Mouse (Mus musculus): Measurements from ENCODE around the gene Rgs5. TPM values are rescaled to one million over a fixed set of nuclear protein-coding genes. Genes with fewer than 3 reads are reported as not detected.

The Rgs5 gene
- polyA plus RNA-seq, 1 experiment from 2014 or later: 15.4 TPM

DNA sequence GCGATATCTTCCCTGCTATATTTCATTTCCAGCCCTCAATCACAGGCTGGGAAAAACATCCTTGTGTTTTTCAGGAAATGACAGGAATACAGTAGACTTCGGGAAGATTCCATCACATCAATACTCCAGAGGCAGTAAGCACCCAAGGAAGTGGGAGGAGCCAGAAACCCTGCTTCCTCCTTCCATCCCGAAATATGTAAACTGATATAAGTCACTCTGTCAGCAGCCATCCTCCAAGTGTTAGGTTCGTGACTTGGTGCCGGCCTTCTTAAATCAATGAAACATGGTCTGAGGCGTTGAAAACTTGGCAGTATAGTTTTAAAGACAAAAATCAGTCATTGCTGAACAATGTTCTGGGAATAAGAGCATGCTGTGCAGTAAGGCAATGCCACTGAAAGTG lies 80.8 kb downstream of the Rgs5 start:
- Histone ChIP-seq H3K4me1 (replicated peaks) (no peaks in the 10 kb centered on the region), H3K9ac (no peak overlapping the region), H3K27me3 (no peaks in the 10 kb centered on the region), H3K36me3 (no peaks in the 10 kb centered on the region), H3K4me3 (no peak overlapping the region), H3K4me2 (no peak overlapping the region), H3K27ac (replicated peaks) (no peak overlapping the region), H3K9me3 (no peaks in the 10 kb centered on the region)
- ATAC-seq (ENCODE audit: low FRiP score, low read depth): no peak
- 86% methylated on average over 6 of the region's 6 CpGs for WGBS

DNA sequence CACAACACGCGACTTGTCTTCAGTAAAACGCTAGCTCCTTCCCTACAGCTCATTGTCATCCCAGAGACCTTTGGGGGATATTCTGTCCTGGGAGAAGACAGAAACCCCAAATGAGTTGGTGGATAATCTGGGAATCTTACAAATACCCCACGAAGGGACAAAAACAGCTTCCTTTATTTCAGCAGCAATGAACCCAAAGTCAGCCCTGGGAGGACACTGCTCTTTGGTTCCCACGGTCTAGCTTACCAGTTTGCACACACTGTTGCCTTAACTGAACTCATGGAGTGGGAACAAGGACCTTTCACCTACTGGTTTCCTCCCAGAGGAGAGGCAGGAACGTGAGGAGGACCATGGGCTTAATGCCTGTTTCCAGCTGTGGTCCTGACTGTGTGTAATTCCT lies 81.9 kb downstream of the Rgs5 start:
- no peaks in the 10 kb centered on the region for H3K9me3 ChIP-seq
- no peaks in the 10 kb centered on the region for H3K27me3 ChIP-seq
- H3K27ac ChIP-seq (replicated peaks): no peak overlapping the region
- no peak overlapping the region for H3K4me2 ChIP-seq
- H3K4me3 ChIP-seq: no peak overlapping the region
- H3K9ac ChIP-seq: no peak overlapping the region
- no peaks in the 10 kb centered on the region for H3K4me1 ChIP-seq (replicated peaks)
- 87% methylated on average over 6 of the region's 6 CpGs for WGBS
- H3K36me3 ChIP-seq: no peaks in the 10 kb centered on the region
- ATAC-seq (ENCODE audit: low FRiP score, low read depth): no peak

DNA sequence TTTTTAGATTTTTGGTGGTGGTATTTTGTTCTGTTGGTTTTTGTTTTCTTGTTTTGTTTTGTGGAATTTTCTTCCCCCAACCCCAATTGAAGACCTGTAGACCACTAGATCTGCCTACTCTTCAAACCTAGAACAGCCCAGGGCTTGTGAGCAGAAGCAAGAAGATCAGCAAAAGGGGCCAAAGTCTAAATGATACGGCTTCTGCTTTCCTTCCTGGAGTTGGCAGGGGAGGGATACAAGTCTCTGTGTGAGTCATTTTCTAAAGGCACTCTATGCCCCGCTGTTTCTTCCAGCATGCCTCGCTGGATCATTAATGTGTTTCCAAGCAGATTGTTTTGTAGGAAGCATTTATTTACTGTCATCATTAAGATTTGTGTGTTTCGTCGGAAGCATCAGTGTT lies 85.8 kb downstream of the Rgs5 start:
- no peak overlapping the region for H3K4me3 ChIP-seq
- H3K4me2 ChIP-seq: no peak overlapping the region
- H3K27me3 ChIP-seq: no peaks in the 10 kb centered on the region
- no peak overlapping the region for H3K9ac ChIP-seq
- 77% methylated on average over 5 of the region's 5 CpGs for WGBS
- H3K4me1 ChIP-seq (replicated peaks): no peaks in the 10 kb centered on the region; the same call in none of the 2 replicates
- no peak for ATAC-seq (ENCODE audit: low FRiP score, low read depth)
- H3K36me3 ChIP-seq: peaks cover 3% of the 10 kb centered on the region; the same call in 1 of the 2 replicates
- no peaks in the 10 kb centered on the region for H3K9me3 ChIP-seq
- no peak overlapping the region for H3K27ac ChIP-seq (replicated peaks)

Other genes starting within 250 kb of the Rgs5 start
- gene Nuf2, start 124.0 kb upstream of the Rgs5 start, polyA plus RNA-seq (2015; fragmentation: Nextera tagmentation; extraction: Ambion mirVana): 13.0 and 17.0 TPM in 2 replicates
- gene Rgs4, start 92.1 kb downstream of the Rgs5 start, polyA plus RNA-seq (2015; fragmentation: Nextera tagmentation; extraction: Ambion mirVana): 81.6 and 90.8 TPM in 2 replicates